Mouse (Mus musculus): ENCODE results near the gene Runx2.
A peak's percentile ranks its signal among the peaks of the same experiment; 100 is the strongest.

GRCm38 (mm10) chr17:44776738-44777270 is 37.8 kb downstream of the Runx2 start, which contains the start of gene Supt3:
- TF ChIP-seq CTCF (IDR thresholded peaks at IDR 0.05; ENCODE audit: low read depth) (peak; percentile 44), EP300 (IDR thresholded peaks at IDR 0.05; ENCODE audit: low read depth) (no peak)
